Mouse (Mus musculus): ENCODE measurements around the gene Ncdn. TPM values are rescaled to one million over a fixed set of nuclear protein-coding genes. Genes with fewer than 3 reads are reported as not detected.

The Ncdn gene
- total RNA-seq, 2 experiments from 2014 or later = 8.5 to 9.6 TPM

GRCm38 (mm10) chr4:126732531-126733380, 20.5 kb downstream of the Ncdn start:
- ATAC-seq (replicated peaks; ENCODE audit: poor library complexity) = no peak

GRCm38 (mm10) chr4:126732111-126732510, 21.1 kb downstream of the Ncdn start:
- ATAC-seq (replicated peaks; ENCODE audit: poor library complexity) = no peak

GRCm38 (mm10) chr4:126707439-126707826, 45.8 kb downstream of the Ncdn start:
- ATAC-seq (replicated peaks; ENCODE audit: poor library complexity) = no peak

GRCm38 (mm10) chr4:126706630-126707438, 46.4 kb downstream of the Ncdn start:
- ATAC-seq (replicated peaks; ENCODE audit: poor library complexity) = no peak

GRCm38 (mm10) chr4:126696908-126697307, 56.3 kb downstream of the Ncdn start:
- ATAC-seq (replicated peaks; ENCODE audit: poor library complexity) = no peak

Other genes starting within 250 kb of the Ncdn start
- gene Ago4, start 220.0 kb downstream of the Ncdn start, total RNA-seq (2015) = 2.0 and 2.1 TPM in 2 replicates
- 3.2 and 4.9 TPM in 2 replicates for gene Ago4, start 220.0 kb downstream of the Ncdn start, total RNA-seq (2017)
- gene Clspn, start 196.5 kb downstream of the Ncdn start, total RNA-seq (2015) = 32.5 and 33.7 TPM in 2 replicates
- gene Clspn, start 196.5 kb downstream of the Ncdn start, total RNA-seq (2017) = 66.8 and 106 TPM in 2 replicates
- 1.3 and 1.7 TPM in 2 replicates for gene 5730409E04Rik, start 143.6 kb downstream of the Ncdn start, total RNA-seq (2015)
- 2.2 and 2.3 TPM in 2 replicates for gene 5730409E04Rik, start 143.6 kb downstream of the Ncdn start, total RNA-seq (2017)
- gene Psmb2, start 75.8 kb downstream of the Ncdn start, total RNA-seq (2015) = 240 and 298 TPM in 2 replicates
- 112 and 159 TPM in 2 replicates for gene Psmb2, start 75.8 kb downstream of the Ncdn start, total RNA-seq (2017)
- not detected in 2 replicates for gene Tfap2e, start 17.2 kb downstream of the Ncdn start, total RNA-seq (2015)
- not detected in 2 replicates for gene Tfap2e, start 17.2 kb downstream of the Ncdn start, total RNA-seq (2017)
- 11.6 and 14.3 TPM in 2 replicates for gene AU040320, start 106 bp upstream of the Ncdn start, total RNA-seq (2015)
- 12.5 and 19.1 TPM in 2 replicates for gene AU040320, start 106 bp upstream of the Ncdn start, total RNA-seq (2017)
- 51.9 and 70.5 TPM in 2 replicates for gene Zmym4, start 214.7 kb upstream of the Ncdn start, total RNA-seq (2015)
- gene Zmym4, start 214.7 kb upstream of the Ncdn start, total RNA-seq (2017) = 32.0 and 62.9 TPM in 2 replicates